Mouse (Mus musculus) MEL (cell line): ENCODE results near the gene H1fnt. TPM values are rescaled to one million over a fixed set of nuclear protein-coding genes. Genes with fewer than 3 reads are reported as not detected.

ENCODE experiments used
- DNase-seq: peaks from one replicate; pipeline ENCODE4 v3.0.0; 2011; ENCODE audit warnings: low read depth, low spot score
- H3K27ac ChIP-seq: 2 replicates; pipeline ENCODE4 v1.5.1; 2012; ENCODE audit warnings: low read depth, mild to moderate bottlenecking, control low read depth, low read length, moderate library complexity; ENCODE audit not compliant: control insufficient read depth
- H3K27me3 ChIP-seq, 2 experiments: fragments of 150-350 bp in 1 of 2; sonication (generic) in 1 of 2; 2 replicates each; pipeline ENCODE4 v1.6.1; 2012; ENCODE audit warnings: low read length in 2 of 2, mild to moderate bottlenecking in 2 of 2, improper control_type of control experiment in 1 of 2, moderate library complexity in 1 of 2; ENCODE audit not compliant: insufficient read depth in 2 of 2, control insufficient read depth in 1 of 2
- H3K36me3 ChIP-seq, 2 experiments: 2 replicates each; pipeline ENCODE4 v1.6.1; 2012 to 2014; ENCODE audit warnings: low read length in 2 of 2, improper control_type of control experiment in 1 of 2, inconsistent platforms in 1 of 2, mild to moderate bottlenecking in 1 of 2; ENCODE audit not compliant: insufficient read depth in 2 of 2, control insufficient read depth in 1 of 2
- H3K4me1 ChIP-seq, 2 experiments: fragments of 150-350 bp in 1 of 2; sonication (generic) in 1 of 2; 2 replicates each; pipeline ENCODE4 v1.6.1; 2012; ENCODE audit warnings: low read length in 2 of 2, improper control_type of control experiment in 1 of 2, mild to moderate bottlenecking in 1 of 2; ENCODE audit not compliant: insufficient read depth in 2 of 2, control insufficient read depth in 1 of 2
- H3K4me3 ChIP-seq, 2 experiments: fragments of 150-350 bp in 1 of 2; sonication (generic) in 1 of 2; 2 replicates each; pipeline ENCODE4 v1.5.1; 2012; ENCODE audit warnings: low read depth in 2 of 2, low read length in 2 of 2, mild to moderate bottlenecking in 2 of 2, moderate library complexity in 2 of 2, control low read depth in 1 of 2, improper control_type of control experiment in 1 of 2; ENCODE audit not compliant: control insufficient read depth in 1 of 2, insufficient read depth in 1 of 2
- H3K79me2 ChIP-seq: 2 replicates; pipeline ENCODE4 v1.6.1; 2012; ENCODE audit warnings: mild to moderate bottlenecking, low read length, moderate library complexity; ENCODE audit not compliant: control insufficient read depth, poor library complexity, insufficient read depth
- H3K9ac ChIP-seq: 2 replicates; pipeline ENCODE4 v1.6.1; 2012; ENCODE audit warnings: low read depth, mild to moderate bottlenecking, control low read depth, low read length, moderate library complexity; ENCODE audit not compliant: control insufficient read depth, poor library complexity, severe bottlenecking
- H3K9me3 ChIP-seq: fragments of 150-350 bp; sonication (generic); replicated peaks from 2 replicates; pipeline ENCODE4 v1.6.1; 2012; ENCODE audit warnings: mild to moderate bottlenecking, low read length, improper control_type of control experiment, moderate library complexity; ENCODE audit not compliant: insufficient read depth
- BHLHE40 ChIP-seq: IDR thresholded peaks from 2 replicates; pipeline ENCODE4 v1.6.1; 2012; ENCODE audit warnings: low read depth, mild to moderate bottlenecking, inconsistent platforms, low read length, improper control_type of control experiment, borderline replicate concordance
- CHD1 ChIP-seq: IDR thresholded peaks from 2 replicates; pipeline ENCODE4 v1.6.1; 2012; ENCODE audit warnings: low read depth, mild to moderate bottlenecking, inconsistent platforms, low read length, improper control_type of control experiment
- CTCF ChIP-seq, 3 experiments: IDR thresholded peaks in 2 of 3; conservative IDR thresholded peaks in 1 of 3; 2 replicates each; pipeline ENCODE4 v1.5.1; 2011 to 2012; ENCODE audit warnings: low read length in 3 of 3, low read depth in 2 of 3, mild to moderate bottlenecking in 2 of 3, improper control_type of control experiment in 1 of 3, inconsistent platforms in 1 of 3, mixed read lengths in 1 of 3, moderate library complexity in 1 of 3; ENCODE audit not compliant: control insufficient read depth in 1 of 3, insufficient read depth in 1 of 3, poor library complexity in 1 of 3, severe bottlenecking in 1 of 3
- GABPA ChIP-seq: IDR thresholded peaks from 2 replicates; pipeline ENCODE4 v1.6.1; 2012; ENCODE audit warnings: low read depth, mild to moderate bottlenecking, inconsistent platforms, low read length, improper control_type of control experiment, moderate library complexity
- HCFC1 ChIP-seq: IDR thresholded peaks from 2 replicates; pipeline ENCODE4 v1.6.1; 2012; ENCODE audit warnings: low read depth, mild to moderate bottlenecking, inconsistent platforms, low read length, improper control_type of control experiment, moderate library complexity
- KAT2A ChIP-seq: conservative IDR thresholded peaks from 2 replicates; pipeline ENCODE4 v1.6.1; 2012; ENCODE audit warnings: low read depth, low read length, improper control_type of control experiment, inconsistent platforms
- MAZ ChIP-seq: IDR thresholded peaks from 2 replicates; pipeline ENCODE4 v1.6.1; 2012; ENCODE audit warnings: low read depth, mild to moderate bottlenecking, inconsistent platforms, low read length, improper control_type of control experiment
- MYB ChIP-seq: IDR thresholded peaks from 2 replicates; pipeline ENCODE4 v1.6.1; 2011; ENCODE audit warnings: mild to moderate bottlenecking, low read depth, low read length, improper control_type of control experiment
- MYC ChIP-seq: IDR thresholded peaks from 2 replicates; pipeline ENCODE4 v1.6.1; 2011; ENCODE audit warnings: low read depth, mild to moderate bottlenecking, low read length, improper control_type of control experiment, moderate library complexity
- NELFE ChIP-seq: IDR thresholded peaks from 2 replicates; pipeline ENCODE4 v1.6.1; 2011; ENCODE audit warnings: low read depth, low read length, improper control_type of control experiment
- POLR2A ChIP-seq, 2 experiments: IDR thresholded peaks; 2 replicates each; pipeline ENCODE4 v1.6.1; 2011 to 2012; ENCODE audit warnings: low read length in 2 of 2, mild to moderate bottlenecking in 2 of 2, control low read depth in 1 of 2, improper control_type of control experiment in 1 of 2, low read depth in 1 of 2, moderate library complexity in 1 of 2; ENCODE audit not compliant: control insufficient read depth in 1 of 2, insufficient read depth in 1 of 2, poor library complexity in 1 of 2
- POLR2AphosphoS2 ChIP-seq: IDR thresholded peaks from 2 replicates; pipeline ENCODE4 v1.6.1; 2011; ENCODE audit warnings: low read length, improper control_type of control experiment
- POLR2AphosphoS5 ChIP-seq: IDR thresholded peaks from 2 replicates; pipeline ENCODE4 v1.6.1; 2012; ENCODE audit warnings: low read depth, borderline replicate concordance, mild to moderate bottlenecking, inconsistent platforms, low read length, moderate library complexity, mixed read lengths
- RAD21 ChIP-seq: IDR thresholded peaks from 2 replicates; pipeline ENCODE4 v1.6.1; 2011; ENCODE audit warnings: mild to moderate bottlenecking, low read depth, low read length, improper control_type of control experiment
- RCOR1 ChIP-seq: IDR thresholded peaks from 2 replicates; pipeline ENCODE4 v1.6.1; 2012; ENCODE audit warnings: low read depth, mild to moderate bottlenecking, inconsistent platforms, low read length, improper control_type of control experiment
- SMC3 ChIP-seq: IDR thresholded peaks from 2 replicates; pipeline ENCODE4 v1.6.1; 2011; ENCODE audit warnings: low read depth, low read length, improper control_type of control experiment
- TBP ChIP-seq: IDR thresholded peaks from 2 replicates; pipeline ENCODE4 v1.8.0; 2011; ENCODE audit warnings: low read depth, low read length, improper control_type of control experiment
- TCF12 ChIP-seq: IDR thresholded peaks from 2 replicates; pipeline ENCODE4 v1.6.1; 2014; ENCODE audit warnings: low read depth, mild to moderate bottlenecking, inconsistent platforms, low read length, improper control_type of control experiment, moderate library complexity
- USF1 ChIP-seq: IDR thresholded peaks from 2 replicates; pipeline ENCODE4 v1.6.1; 2014; ENCODE audit warnings: low read depth, mild to moderate bottlenecking, inconsistent platforms, low read length, improper control_type of control experiment, moderate library complexity
- ZC3H11A ChIP-seq: IDR thresholded peaks from 2 replicates; pipeline ENCODE4 v1.6.1; 2012; ENCODE audit warnings: low read depth, mild to moderate bottlenecking, inconsistent platforms, low read length, improper control_type of control experiment
- polyA plus RNA-seq, 2 experiments: library from polyadenylated mRNA; stranded (reverse) in 1 of 2; unstranded in 1 of 2; fragments of >175 nt in 1 of 2; fragments of >200 nt in 1 of 2; gene quantifications; 2 replicates each; pipeline versions ENCODE4 v1.2.1 to v1.2.4; 2012; ENCODE audit warnings: low replicate concordance in 2 of 2, low read depth in 1 of 2; ENCODE audit not compliant: insufficient read length in 2 of 2, insufficient read depth in 1 of 2, missing spikeins in 1 of 2
- total RNA-seq: library from RNA; depleted of rRNA; stranded (reverse); fragments of 300-350 nt; gene quantifications from 2 replicates; pipeline ENCODE4 v1.2.3, GENCODE M21; 2012

H1fnt gene
- total and polyA plus RNA-seq, 3 experiments, result not detected

- Histone ChIP-seq H3K4me3 (no peak within 1 kb of the TSS), H3K36me3 (no peaks in the 10 kb centered on the region), H3K27me3 (peaks cover 16 to 18% of the 10 kb centered on the region in 2 experiments), H3K27ac (no peak within 1 kb of the TSS), H3K9me3 (no peaks in the 10 kb centered on the region), H3K4me1 (no peaks in the 10 kb centered on the region), H3K79me2 (no peaks in the 10 kb centered on the region), H3K9ac (no peak within 1 kb of the TSS)
- TF ChIP-seq SMC3, result no peak
- no peak for DNase-seq
These were observed 36.2 kb downstream of the H1fnt start, which contains the start of the genes Gm44579 and Olfr287 for GRCm38 (mm10) chr15:98220877-98221276. Gene Gm44579 (minus strand): TSS chr15:98220977. Gene Olfr287 (minus strand): TSS chr15:98221056.

- Histone ChIP-seq H3K4me1 (peaks cover 0 to 11% of the 10 kb centered on the region in 2 experiments; a peak in 2 of 4 replicates), H3K27ac (no peak overlapping the region), H3K36me3 (no peaks in the 10 kb centered on the region; a peak in 1 of 4 replicates), H3K4me3 (no peak overlapping the region), H3K27me3 (peaks cover 7 to 10% of the 10 kb centered on the region in 2 experiments), H3K9me3 (no peaks in the 10 kb centered on the region), H3K9ac (no peak overlapping the region), H3K79me2 (no peaks in the 10 kb centered on the region)
- DNase-seq, result peak; percentile 16
- TF ChIP-seq RCOR1 (no peak), TCF12 (no peak), CTCF (IDR thresholded peaks at IDR 0.05 in 2 of 3, conservative IDR thresholded peaks at IDR 0.05 in 1 of 3; ENCODE audit: control insufficient read depth in 1 of 3, insufficient read depth in 1 of 3, low read depth in 2 of 3, low read length in 3 of 3, poor library complexity in 1 of 3, severe bottlenecking in 1 of 3) (no peak), RAD21 (no peak)
These were observed 43.0 kb downstream of the H1fnt start for GRCm38 (mm10) chr15:98214130-98214529.

- DNase-seq, result peak; percentile 21
- H3K9me3 ChIP-seq, result no peaks in the 10 kb centered on the region
- H3K36me3 ChIP-seq, result no peaks in the 10 kb centered on the region; a peak in 1 of 4 replicates
- peaks cover 0 to 11% of the 10 kb centered on the region in 2 experiments; a peak in 2 of 4 replicates for H3K4me1 ChIP-seq
- H3K4me3 ChIP-seq, result no peak overlapping the region
- H3K27me3 ChIP-seq, result peaks cover 4 to 5% of the 10 kb centered on the region in 2 experiments
- no peak overlapping the region for H3K27ac ChIP-seq
- H3K79me2 ChIP-seq, result no peaks in the 10 kb centered on the region
- H3K9ac ChIP-seq, result no peak overlapping the region
- no peak for TF ChIP-seq MYC
- TF ChIP-seq HCFC1, result no peak
- TF ChIP-seq MYB, result 0 out of 2 replicates have a peak, but pooled peaks have one; percentile 8
These were observed 43.7 kb downstream of the H1fnt start for GRCm38 (mm10) chr15:98213336-98213870.

- Histone ChIP-seq H3K36me3 (no peaks in the 10 kb centered on the region; a peak in 1 of 4 replicates), H3K9me3 (no peaks in the 10 kb centered on the region), H3K4me3 (no peak overlapping the region), H3K9ac (no peak overlapping the region), H3K4me1 (peaks cover 0 to 11% of the 10 kb centered on the region in 2 experiments; a peak in 2 of 4 replicates), H3K27me3 (peaks cover 2 to 3% of the 10 kb centered on the region in 2 experiments; a peak in 2 of 4 replicates), H3K27ac (no peak overlapping the region), H3K79me2 (no peaks in the 10 kb centered on the region)
- TF ChIP-seq CHD1 (no peak), POLR2AphosphoS2 (no peak), HCFC1 (no peak), BHLHE40 (no peak), POLR2AphosphoS5 (no peak), SMC3 (no peak), GABPA (no peak), KAT2A (no peak), MAZ (no peak), NELFE (no peak), USF1 (no peak), POLR2A (IDR thresholded peaks at IDR 0.05; ENCODE audit: control insufficient read depth in 1 of 2, insufficient read depth in 1 of 2, low read depth in 1 of 2, low read length in 2 of 2, poor library complexity in 1 of 2) (no peak), TCF12 (no peak), RCOR1 (no peak), ZC3H11A (no peak), TBP (no peak)
- no peak for DNase-seq
These were observed 47.4 kb downstream of the H1fnt start for GRCm38 (mm10) chr15:98209676-98210075.
